Mouse (Mus musculus) liver, embryonic 11.5 days (tissue): ENCODE measurements around the gene Ppp3r1. TPM values are rescaled to one million over a fixed set of nuclear protein-coding genes. Genes with fewer than 3 reads are reported as not detected.

Source experiments
- polyA plus RNA-seq: library from polyadenylated mRNA; unstranded; fragments of >200 nt; fragmentation: Nextera tagmentation; extraction: Ambion mirVana; gene quantifications from 2 replicates; pipeline ENCODE4 v1.2.1, GENCODE M21; 2014

The Ppp3r1 gene
- polyA plus RNA-seq, 1 experiment from 2014 or later = 79.5 TPM

Other genes with a start within 250 kb of the Ppp3r1 start
- 3.0 and 3.1 TPM in 2 replicates for gene Fbxo48, start 207.9 kb upstream of the Ppp3r1 start, polyA plus RNA-seq
- gene Cnrip1, start 107.7 kb upstream of the Ppp3r1 start, polyA plus RNA-seq = 11.8 and 13.0 TPM in 2 replicates
- 59.8 and 66.0 TPM in 2 replicates for gene Plek, start 106.9 kb upstream of the Ppp3r1 start, polyA plus RNA-seq
- gene Wdr92, start 22.8 kb downstream of the Ppp3r1 start, polyA plus RNA-seq = 34.0 and 35.9 TPM in 2 replicates
- 124 and 126 TPM in 2 replicates for gene Pno1, start 52.3 kb downstream of the Ppp3r1 start, polyA plus RNA-seq
- gene C1d, start 98.3 kb downstream of the Ppp3r1 start, polyA plus RNA-seq = 91.8 and 101 TPM in 2 replicates